Mouse (Mus musculus) liver, adult 2 months (tissue): ENCODE measurements around the gene Nanos1. TPM values are rescaled to one million over a fixed set of nuclear protein-coding genes. Genes with fewer than 3 reads are reported as not detected.
A peak's percentile ranks its signal among the peaks of the same experiment; 100 is the strongest.

Experiments
- DNase-seq: peaks from one replicate; pipeline ENCODE4 v3.0.0-alpha.2; 2011; ENCODE audit warnings: low read depth, low spot score; ENCODE audit errors: extremely low read depth
- H3K27ac ChIP-seq: fragments of 200-500 bp; replicated peaks from 2 replicates; pipeline ENCODE4 v1.5.1; 2012; ENCODE audit warnings: low read depth, mild to moderate bottlenecking, control low read depth, inconsistent platforms, low read length; ENCODE audit not compliant: insufficient read depth
- H3K27me3 ChIP-seq: fragments of 200-500 bp; 2 replicates; pipeline ENCODE4 v1.6.1; 2012; ENCODE audit warnings: mild to moderate bottlenecking, moderate library complexity, low read length, inconsistent platforms; ENCODE audit not compliant: control insufficient read depth, insufficient read depth
- H3K36me3 ChIP-seq: fragments of 200-500 bp; 2 replicates; pipeline ENCODE4 v1.6.1; 2012; ENCODE audit warnings: low read length, inconsistent platforms; ENCODE audit not compliant: control insufficient read depth, insufficient read depth
- H3K4me1 ChIP-seq: fragments of 200-500 bp; 2 replicates; pipeline ENCODE4 v1.6.1; 2011; ENCODE audit warnings: low read length; ENCODE audit not compliant: control insufficient read depth, insufficient read depth
- H3K4me3 ChIP-seq: fragments of 200-500 bp; 2 replicates; pipeline ENCODE4 v1.5.1; 2011; ENCODE audit warnings: low read depth, mild to moderate bottlenecking, control low read depth, low read length, moderate library complexity; ENCODE audit not compliant: insufficient read depth
- H3K79me2 ChIP-seq: fragments of 200-500 bp; 2 replicates; pipeline ENCODE4 v1.6.1; 2012; ENCODE audit warnings: inconsistent platforms, mild to moderate bottlenecking, low read length, moderate library complexity; ENCODE audit not compliant: control insufficient read depth, insufficient read depth
- H3K9ac ChIP-seq: fragments of 200-500 bp; 2 replicates; pipeline ENCODE4 v1.6.1; 2012; ENCODE audit warnings: low read depth, mild to moderate bottlenecking, control low read depth, inconsistent platforms, low read length
- CTCF ChIP-seq: fragments of 200-500 bp; IDR thresholded peaks from 2 replicates; pipeline ENCODE4 v1.5.1; 2011; ENCODE audit warnings: low read depth, low read length, control low read depth
- POLR2A ChIP-seq: fragments of 200-500 bp; IDR thresholded peaks from 2 replicates; pipeline ENCODE4 v1.6.1; 2011; ENCODE audit warnings: low read length, control low read depth; ENCODE audit not compliant: insufficient read depth; ENCODE audit errors: extremely low read depth
- WGBS: fragments of 180-500 bp; shearing (Covaris S2); methylation state at CpG from one replicate; pipeline ENCODE4 v1.1.7; 2018; 5-methylcytosine and 5-hydroxymethylcytosine counted together
- polyA plus RNA-seq: library from polyadenylated mRNA; depleted of rRNA; stranded (reverse); fragments of >200 nt; gene quantifications from 2 replicates; pipeline ENCODE4 v1.2.3, GENCODE M21; 2012
- total RNA-seq: library from RNA; depleted of rRNA; stranded (reverse); fragments of >200 nt; gene quantifications from 2 replicates; pipeline ENCODE4 v1.2.3, GENCODE M21; 2014

Nanos1 gene
- total and polyA plus RNA-seq, 2 experiments, result 0.02 to 0.09 TPM

DNA sequence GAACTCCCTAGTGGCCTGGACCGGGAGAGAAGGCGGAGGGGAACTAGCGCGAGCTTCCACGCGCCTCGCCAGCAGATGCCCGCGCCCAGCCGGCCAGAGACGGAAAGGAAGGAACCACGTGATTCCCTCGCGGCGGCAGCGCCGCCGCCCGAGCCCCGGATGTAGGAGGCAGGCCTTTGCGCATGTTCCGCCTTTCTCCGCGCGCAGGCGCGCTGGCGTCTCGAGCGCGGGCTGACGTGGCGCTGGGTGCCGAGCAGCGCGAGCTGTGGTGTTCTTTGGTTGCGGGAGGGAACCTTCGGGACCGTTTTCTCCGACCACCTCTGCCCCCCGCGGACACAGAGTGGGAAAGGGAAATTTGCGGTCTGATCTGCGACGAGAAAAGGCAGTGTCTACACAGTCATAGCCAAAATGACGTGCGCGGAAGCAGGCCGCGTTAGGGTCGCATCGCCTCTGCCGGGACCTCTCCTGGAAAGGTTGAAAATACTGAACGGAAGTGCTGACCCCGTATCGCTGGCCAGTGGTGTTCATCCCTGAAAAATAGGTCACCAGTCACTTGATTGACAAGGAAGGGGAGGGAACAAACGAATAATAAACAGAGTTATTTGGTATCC is 34.9 kb downstream of the Nanos1 start, which contains the start of gene Eif3a:
Gene Eif3a (minus strand): TSS at position 108 of the 611 bp plus-strand sequence.
- peak; percentile 96 for TF ChIP-seq POLR2A
- no peak for TF ChIP-seq CTCF
- Histone ChIP-seq H3K4me1 (peaks cover 15% of the 10 kb centered on the region), H3K27me3 (no peaks in the 10 kb centered on the region), H3K27ac (peak within 1 kb of the TSS; percentile 86), H3K79me2 (peaks cover 15% of the 10 kb centered on the region), H3K9ac (peak within 1 kb of the TSS; percentile 92), H3K36me3 (no peaks in the 10 kb centered on the region), H3K4me3 (peak within 1 kb of the TSS; percentile 64)
- peak; percentile 87 for DNase-seq
- under 1% methylated on average over 57 of the region's 57 CpGs for WGBS

GRCm38 (mm10) chr19:60791164-60791563 is 35.4 kb downstream of the Nanos1 start:
- no peak for TF ChIP-seq POLR2A
- no peak for TF ChIP-seq CTCF
- Histone ChIP-seq H3K4me3 (peak overlapping the region; percentile 59), H3K36me3 (no peaks in the 10 kb centered on the region), H3K27me3 (no peaks in the 10 kb centered on the region), H3K79me2 (peaks cover 11% of the 10 kb centered on the region), H3K4me1 (peaks cover 10% of the 10 kb centered on the region), H3K9ac (peak overlapping the region; percentile 73; the same call in 1 of the 2 replicates), H3K27ac (peak overlapping the region; percentile 86)
- DNase-seq, result no peak
- WGBS, result 11% methylated on average over 9 of the region's 9 CpGs

DNA sequence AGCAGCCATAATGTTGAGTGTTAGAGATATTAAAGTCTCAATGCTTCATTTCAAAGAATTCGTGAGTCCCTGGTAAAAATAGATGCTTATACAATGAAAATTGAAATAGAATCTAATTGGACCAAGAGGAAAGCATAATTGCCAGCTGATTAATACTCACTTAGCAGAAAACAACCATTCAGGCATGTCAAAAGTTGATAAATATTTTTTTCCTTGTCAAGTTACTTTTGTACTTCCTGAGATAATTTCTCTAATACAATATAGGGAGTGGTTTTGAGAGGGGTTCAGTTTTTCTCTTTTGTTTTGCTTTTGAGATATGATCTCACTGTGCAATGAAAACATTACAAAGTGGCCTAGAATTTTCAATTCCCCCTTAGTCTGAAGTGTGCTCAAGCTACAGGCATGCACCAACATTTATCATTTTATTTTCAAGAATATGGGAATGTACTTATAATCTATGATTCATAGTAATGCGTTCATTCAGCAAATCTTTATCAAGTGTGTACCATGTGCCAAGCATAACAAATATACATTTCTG is 37.5 kb downstream of the Nanos1 start:
- TF ChIP-seq POLR2A (no peak), CTCF (no peak)
- Histone ChIP-seq H3K79me2 (peaks cover 10% of the 10 kb centered on the region), H3K4me1 (peaks cover 6% of the 10 kb centered on the region), H3K4me3 (no peak overlapping the region), H3K9ac (no peak overlapping the region), H3K27ac (no peak overlapping the region), H3K27me3 (no peaks in the 10 kb centered on the region), H3K36me3 (no peaks in the 10 kb centered on the region)
- WGBS, result 87% methylated on average over 2 of the region's 2 CpGs
- no peak for DNase-seq

- H3K4me1 ChIP-seq, result peaks cover 5% of the 10 kb centered on the region; the same call in 1 of the 2 replicates
- no peaks in the 10 kb centered on the region for H3K27me3 ChIP-seq
- H3K9ac ChIP-seq, result 0 out of 2 replicates have a peak overlapping the region, but pooled peaks have one; percentile 58
- TF ChIP-seq POLR2A, result no peak
- no peak for TF ChIP-seq CTCF
- H3K79me2 ChIP-seq, result peaks cover under 1% of the 10 kb centered on the region
- peak; percentile 99 for DNase-seq
- no peak overlapping the region for H3K4me3 ChIP-seq
- H3K27ac ChIP-seq, result peak overlapping the region; percentile 84
- 21% methylated on average over 2 of the region's 2 CpGs for WGBS
- no peaks in the 10 kb centered on the region for H3K36me3 ChIP-seq
Observed at GRCm38 (mm10) chr19:60795244-60795643, 39.5 kb downstream of the Nanos1 start.

DNA sequence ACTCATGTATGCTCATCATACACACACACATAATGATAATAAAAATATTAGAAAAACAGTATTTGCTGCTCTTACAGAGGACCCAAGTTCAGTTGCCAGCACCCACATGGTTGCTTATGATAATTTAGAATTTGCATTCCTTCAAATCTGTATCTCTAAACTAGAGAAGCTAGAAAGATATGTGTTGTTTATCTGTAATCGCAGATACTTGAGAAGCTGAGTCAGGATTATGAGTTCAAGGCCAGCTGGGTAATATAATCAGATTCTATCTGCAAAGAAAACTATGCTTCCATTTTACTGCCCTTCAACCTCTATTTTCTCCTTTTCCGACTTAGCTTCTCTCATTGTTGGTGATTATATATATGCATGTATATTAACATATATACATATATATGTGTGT is 41.6 kb downstream of the Nanos1 start:
- Histone ChIP-seq H3K79me2 (no peaks in the 10 kb centered on the region), H3K36me3 (no peaks in the 10 kb centered on the region), H3K4me3 (no peak overlapping the region), H3K27ac (no peak overlapping the region), H3K9ac (no peak overlapping the region), H3K4me1 (peaks cover 1% of the 10 kb centered on the region; the same call in 1 of the 2 replicates), H3K27me3 (no peaks in the 10 kb centered on the region)
- WGBS, result 99% methylated on average over 2 of the region's 2 CpGs
- no peak for DNase-seq
- TF ChIP-seq CTCF (no peak), POLR2A (no peak)
